Mouse (Mus musculus) myocyte (in vitro differentiated cells): Measurements from ENCODE around the gene Sh3d21. TPM values are rescaled to one million over a fixed set of nuclear protein-coding genes. Genes with fewer than 3 reads are reported as not detected.

Source experiments
- H3K27me3 ChIP-seq: one replicate; pipeline ENCODE4 v1.6.1; 2011; ENCODE audit not compliant: control insufficient read depth, insufficient read depth, insufficient read length
- H3K36me3 ChIP-seq: one replicate; pipeline ENCODE4 v1.6.1; 2011; ENCODE audit not compliant: control insufficient read depth, insufficient read depth
- H3K4me2 ChIP-seq: one replicate; pipeline ENCODE4 v1.6.1; 2011; ENCODE audit warnings: low read depth, control low read depth
- H3K4me3 ChIP-seq: one replicate; pipeline ENCODE4 v1.5.1; 2011; ENCODE audit warnings: mild to moderate bottlenecking, control low read depth, moderate library complexity
- H3K79me2 ChIP-seq: one replicate; pipeline ENCODE4 v1.6.1; 2011; ENCODE audit not compliant: control insufficient read depth, insufficient read depth
- H3ac ChIP-seq: one replicate; pipeline ENCODE4 v1.6.1; 2011; ENCODE audit not compliant: control insufficient read depth, insufficient read length
- CEBPB ChIP-seq: IDR thresholded peaks from 2 replicates; pipeline ENCODE4 v1.6.1; 2011; ENCODE audit warnings: mild to moderate bottlenecking, moderate library complexity; ENCODE audit not compliant: poor library complexity, insufficient read depth, severe bottlenecking
- E2F4 ChIP-seq: IDR thresholded peaks from one replicate; pipeline ENCODE4 v1.6.1; 2011; ENCODE audit warnings: mild to moderate bottlenecking, control low read depth, moderate library complexity; ENCODE audit not compliant: insufficient read depth
- MAX ChIP-seq: IDR thresholded peaks from one replicate; pipeline ENCODE4 v1.6.1; 2011; ENCODE audit warnings: low read depth, mild to moderate bottlenecking, control low read depth
- MYOD1 ChIP-seq, 3 experiments: IDR thresholded peaks; one replicate each; pipeline ENCODE4 v1.6.1; 2011; ENCODE audit warnings: control low read depth in 2 of 3, low read depth in 2 of 3, mild to moderate bottlenecking in 2 of 3, moderate library complexity in 1 of 3; ENCODE audit not compliant: insufficient read length in 2 of 3, control insufficient read depth in 1 of 3
- MYOG ChIP-seq, 3 experiments: IDR thresholded peaks; one replicate each; pipeline ENCODE4 v1.6.1; 2011; ENCODE audit warnings: control low read depth in 2 of 3, low read depth in 2 of 3, mild to moderate bottlenecking in 2 of 3; ENCODE audit not compliant: insufficient read length in 2 of 3, control insufficient read depth in 1 of 3, insufficient read depth in 1 of 3
- POLR2A ChIP-seq: IDR thresholded peaks from one replicate; pipeline ENCODE4 v1.6.1; 2011; ENCODE audit warnings: low read depth, mild to moderate bottlenecking, control low read depth, moderate library complexity; ENCODE audit not compliant: insufficient read length
- POLR2AphosphoS2 ChIP-seq: IDR thresholded peaks from one replicate; pipeline ENCODE4 v1.6.1; 2011; ENCODE audit warnings: low read depth, control low read depth; ENCODE audit not compliant: insufficient read length
- REST ChIP-seq: IDR thresholded peaks from one replicate; pipeline ENCODE4 v1.6.1; 2011; ENCODE audit warnings: mild to moderate bottlenecking, control low read depth, moderate library complexity; ENCODE audit not compliant: insufficient read depth, insufficient read length
- SRF ChIP-seq: IDR thresholded peaks from one replicate; pipeline ENCODE4 v1.6.1; 2011; ENCODE audit warnings: low read depth; ENCODE audit not compliant: control insufficient read depth, insufficient read length
- TCF12 ChIP-seq: IDR thresholded peaks from one replicate; pipeline ENCODE4 v1.6.1; 2011; ENCODE audit warnings: mild to moderate bottlenecking, control low read depth; ENCODE audit not compliant: poor library complexity, insufficient read depth, severe bottlenecking
- TCF3 ChIP-seq: IDR thresholded peaks from one replicate; pipeline ENCODE4 v1.6.1; 2011; ENCODE audit warnings: low read depth, control low read depth; ENCODE audit not compliant: insufficient read length
- USF1 ChIP-seq: IDR thresholded peaks from one replicate; pipeline ENCODE4 v1.6.1; 2011; ENCODE audit warnings: low read depth, mild to moderate bottlenecking, control low read depth, moderate library complexity
- polyA plus RNA-seq: library from polyadenylated mRNA; unstranded; fragments of >200 nt; fragmentation: generic; extraction: Trizol; gene quantifications from one replicate; pipeline ENCODE4 v1.2.1, GENCODE M21; 2012; ENCODE audit warnings: missing spikeins

Sh3d21 gene
- polyA plus RNA-seq, 1 experiment: 0.23 TPM

DNA sequence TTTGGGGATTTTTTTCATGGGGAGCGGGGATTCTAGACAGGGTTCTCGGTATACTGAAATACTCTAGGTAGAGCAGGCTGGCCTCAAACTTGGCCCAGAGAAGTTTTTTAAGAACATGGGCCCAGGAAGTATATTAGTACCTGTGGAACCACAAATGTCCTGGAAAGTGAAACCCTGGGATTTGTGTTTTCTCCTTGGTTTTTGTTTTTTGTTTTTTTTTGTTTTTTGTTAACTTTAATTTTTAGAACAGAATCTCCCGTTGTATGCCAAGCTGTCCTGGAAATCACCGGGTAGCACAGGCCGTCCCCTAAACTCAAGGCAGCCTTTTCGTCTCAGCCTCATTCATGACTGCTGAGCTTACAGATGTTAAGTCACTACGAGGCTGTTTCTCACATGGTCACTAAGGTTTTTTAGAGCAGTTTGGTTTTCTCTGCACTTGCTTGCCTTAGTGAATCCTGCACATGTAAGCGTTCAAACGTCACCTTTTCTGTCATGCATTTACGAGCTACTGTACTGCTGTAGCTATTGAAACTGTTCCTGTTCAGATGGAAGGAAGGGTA is 40.1 kb upstream of the Sh3d21 start:
- H3K4me3 ChIP-seq: peak overlapping the region; percentile 72
- no peaks in the 10 kb centered on the region for H3K27me3 ChIP-seq
- H3K4me2 ChIP-seq: peak overlapping the region; percentile 83
- TF ChIP-seq E2F4 (no peak), TCF3 (no peak), MYOG (IDR thresholded peaks at IDR 0.05; ENCODE audit: control insufficient read depth in 1 of 3, insufficient read depth in 1 of 3, insufficient read length in 2 of 3, low read depth in 2 of 3) (no peak), POLR2A (no peak), MYOD1 (IDR thresholded peaks at IDR 0.05; ENCODE audit: control insufficient read depth in 1 of 3, insufficient read length in 2 of 3, low read depth in 2 of 3) (no peak), POLR2AphosphoS2 (no peak), SRF (no peak), TCF12 (no peak), USF1 (no peak), MAX (no peak), CEBPB (no peak), REST (no peak)
- H3ac ChIP-seq: no peak overlapping the region
- peaks cover 36% of the 10 kb centered on the region for H3K79me2 ChIP-seq
- no peaks in the 10 kb centered on the region for H3K36me3 ChIP-seq

DNA sequence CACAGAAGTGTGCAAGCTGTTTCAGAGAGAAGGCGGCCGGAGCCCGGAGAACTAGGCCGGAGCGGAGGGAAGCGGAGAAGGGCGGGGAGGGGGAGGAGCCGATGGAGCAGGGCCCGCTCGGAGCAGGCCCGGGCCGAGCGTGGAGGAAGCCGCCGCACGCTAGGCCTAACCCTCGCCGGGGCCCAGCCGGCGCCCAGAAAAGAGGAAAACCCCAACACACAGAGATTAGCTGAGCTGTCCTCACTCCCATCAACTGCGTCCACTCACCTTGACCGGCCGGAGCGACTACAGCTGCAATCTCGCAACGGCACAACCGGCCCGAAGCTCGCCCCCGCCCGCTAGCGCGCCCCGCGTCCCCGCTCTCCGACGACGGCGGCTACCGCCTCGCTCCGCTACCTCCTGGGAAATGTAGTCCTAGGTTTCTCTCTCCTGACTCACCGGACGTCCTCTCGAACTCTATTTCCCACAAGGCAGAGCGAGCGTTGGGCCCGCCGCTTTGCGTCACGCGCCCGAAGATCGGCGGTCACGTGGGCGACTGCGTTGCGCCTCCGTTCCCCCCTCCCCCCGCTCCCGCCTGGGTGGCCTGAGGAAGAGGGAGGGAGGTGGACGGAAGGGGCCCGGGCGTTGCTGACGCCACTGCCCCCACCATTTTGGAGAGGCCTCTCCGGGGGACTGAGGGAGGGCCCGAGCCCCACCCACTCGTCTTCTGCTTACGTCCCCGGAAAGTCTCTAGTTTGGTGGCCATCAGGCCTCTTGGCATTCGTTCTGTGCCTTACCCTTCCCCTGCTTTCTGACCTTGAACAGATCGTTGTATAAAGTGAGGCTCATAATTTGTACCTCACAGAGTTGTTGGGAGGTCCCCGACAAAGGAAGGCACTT is 39.3 kb upstream of the Sh3d21 start, which contains the start of gene Thrap3:
Gene Thrap3, minus strand, starts transcription at position 458 of the 879 bp plus-strand sequence.
- peak within 1 kb of the TSS; percentile 72 for H3K4me3 ChIP-seq
- TF ChIP-seq USF1 (peak; percentile 95), TCF12 (no peak), E2F4 (no peak), MAX (no peak), POLR2A (peak; percentile 80), MYOG (IDR thresholded peaks at IDR 0.05; ENCODE audit: control insufficient read depth in 1 of 3, insufficient read depth in 1 of 3, insufficient read length in 2 of 3, low read depth in 2 of 3) (peak in 1 of 3 experiments; percentile 25), CEBPB (no peak), REST (no peak), MYOD1 (IDR thresholded peaks at IDR 0.05; ENCODE audit: control insufficient read depth in 1 of 3, insufficient read length in 2 of 3, low read depth in 2 of 3) (peak in 1 of 3 experiments; percentile 8), POLR2AphosphoS2 (peak; percentile 85), SRF (peak; percentile 55), TCF3 (no peak)
- no peaks in the 10 kb centered on the region for H3K27me3 ChIP-seq
- H3K79me2 ChIP-seq: peaks cover 45% of the 10 kb centered on the region
- peak within 1 kb of the TSS; percentile 17 for H3ac ChIP-seq
- peak within 1 kb of the TSS; percentile 92 for H3K4me2 ChIP-seq
- H3K36me3 ChIP-seq: no peaks in the 10 kb centered on the region

DNA sequence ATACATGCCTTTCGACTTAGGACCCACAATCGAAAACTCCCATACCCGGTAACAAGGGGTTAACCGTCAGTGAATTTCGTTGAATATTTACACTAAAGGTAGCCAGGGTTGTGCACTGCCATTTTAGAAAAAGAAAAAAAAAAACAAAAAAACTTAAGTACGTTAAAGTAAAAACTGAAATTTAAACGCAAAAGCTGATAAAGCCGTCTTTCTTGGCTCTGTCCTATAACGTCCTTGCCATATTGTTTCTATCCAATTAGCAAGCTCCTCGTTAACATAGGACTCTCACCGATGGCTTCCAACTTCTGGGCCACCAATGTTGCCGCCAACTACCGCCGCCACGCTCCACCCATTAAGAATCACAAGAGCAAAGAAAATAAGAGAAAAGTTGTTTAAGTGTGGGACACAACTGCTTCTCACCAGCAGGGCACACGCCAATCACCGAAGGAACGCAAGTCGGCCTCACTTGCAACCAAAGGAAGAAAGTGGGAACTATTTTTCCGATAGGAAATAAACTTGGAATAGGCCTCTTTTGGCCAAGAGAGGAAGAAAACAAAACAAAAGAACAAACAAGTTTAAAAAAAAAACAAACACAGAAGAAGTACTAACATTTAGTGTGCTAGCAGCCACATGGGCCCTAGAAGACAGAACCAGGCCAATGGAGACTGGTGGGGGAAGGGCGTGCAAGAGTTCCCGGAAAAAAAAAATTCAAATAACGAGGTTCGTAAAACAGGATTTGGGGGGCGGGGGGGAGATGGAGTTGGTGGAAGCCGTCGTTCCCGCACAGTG is 38.4 kb upstream of the Sh3d21 start:
- peak overlapping the region; percentile 92 for H3K4me2 ChIP-seq
- TF ChIP-seq USF1 (no peak), E2F4 (no peak), MYOD1 (IDR thresholded peaks at IDR 0.05; ENCODE audit: control insufficient read depth in 1 of 3, insufficient read length in 2 of 3, low read depth in 2 of 3) (no peak), CEBPB (no peak), TCF3 (no peak), REST (no peak), TCF12 (no peak), MAX (no peak), SRF (no peak), POLR2AphosphoS2 (no peak), MYOG (IDR thresholded peaks at IDR 0.05; ENCODE audit: control insufficient read depth in 1 of 3, insufficient read depth in 1 of 3, insufficient read length in 2 of 3, low read depth in 2 of 3) (no peak), POLR2A (no peak)
- no peaks in the 10 kb centered on the region for H3K36me3 ChIP-seq
- H3K4me3 ChIP-seq: peak overlapping the region; percentile 72
- peaks cover 53% of the 10 kb centered on the region for H3K79me2 ChIP-seq
- H3ac ChIP-seq: peak overlapping the region; percentile 17
- no peaks in the 10 kb centered on the region for H3K27me3 ChIP-seq

DNA sequence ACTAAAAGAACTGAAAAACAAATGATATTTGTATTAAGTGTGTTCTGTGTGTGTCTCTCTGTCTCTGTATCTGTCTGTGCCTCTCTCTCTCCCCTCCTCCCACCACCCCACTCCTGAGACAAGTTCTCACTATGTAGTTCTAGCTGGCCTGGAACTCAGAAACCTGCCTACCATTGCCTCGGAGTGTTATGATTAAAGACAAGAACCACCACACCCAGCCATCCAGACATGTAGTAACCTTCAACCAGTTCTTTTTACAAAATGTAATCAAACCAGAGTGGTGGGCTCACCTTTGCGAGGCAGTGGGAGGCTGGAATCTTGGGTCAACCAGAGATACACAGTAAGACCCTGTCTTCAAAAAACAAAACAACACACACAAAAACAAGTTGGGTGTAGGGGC is 37.4 kb upstream of the Sh3d21 start:
- H3ac ChIP-seq: no peak overlapping the region
- peaks cover 64% of the 10 kb centered on the region for H3K79me2 ChIP-seq
- H3K4me3 ChIP-seq: peak overlapping the region; percentile 72
- TF ChIP-seq MYOD1 (IDR thresholded peaks at IDR 0.05; ENCODE audit: control insufficient read depth in 1 of 3, insufficient read length in 2 of 3, low read depth in 2 of 3) (no peak), POLR2A (no peak), TCF3 (no peak)
- peak overlapping the region; percentile 92 for H3K4me2 ChIP-seq
- H3K36me3 ChIP-seq: no peaks in the 10 kb centered on the region
- no peaks in the 10 kb centered on the region for H3K27me3 ChIP-seq
